Mouse (Mus musculus): ENCODE data around the gene Ptger2.
"Not testable (repeated sequence)": the region's sequence is repeated elsewhere in the genome, so short reads cannot be mapped to it uniquely, and the experiment has no call there.

GRCm38 (mm10) chr14:44977278-44977677, 10.7 kb upstream of the Ptger2 start:
- TF ChIP-seq CTCF (IDR thresholded peaks at IDR 0.05; ENCODE audit: extremely low read depth, insufficient read length, insufficient replicate concordance, low read depth, low read length): peak; percentile 30; the same call in 1 of the 2 replicates
- not testable (repeated sequence) for TF ChIP-seq POLR2A (IDR thresholded peaks at IDR 0.05; ENCODE audit: low read depth, low read length)
